Comparison of ENCODE assay signal across 16 mouse cellular contexts in the genomic region with DNA sequence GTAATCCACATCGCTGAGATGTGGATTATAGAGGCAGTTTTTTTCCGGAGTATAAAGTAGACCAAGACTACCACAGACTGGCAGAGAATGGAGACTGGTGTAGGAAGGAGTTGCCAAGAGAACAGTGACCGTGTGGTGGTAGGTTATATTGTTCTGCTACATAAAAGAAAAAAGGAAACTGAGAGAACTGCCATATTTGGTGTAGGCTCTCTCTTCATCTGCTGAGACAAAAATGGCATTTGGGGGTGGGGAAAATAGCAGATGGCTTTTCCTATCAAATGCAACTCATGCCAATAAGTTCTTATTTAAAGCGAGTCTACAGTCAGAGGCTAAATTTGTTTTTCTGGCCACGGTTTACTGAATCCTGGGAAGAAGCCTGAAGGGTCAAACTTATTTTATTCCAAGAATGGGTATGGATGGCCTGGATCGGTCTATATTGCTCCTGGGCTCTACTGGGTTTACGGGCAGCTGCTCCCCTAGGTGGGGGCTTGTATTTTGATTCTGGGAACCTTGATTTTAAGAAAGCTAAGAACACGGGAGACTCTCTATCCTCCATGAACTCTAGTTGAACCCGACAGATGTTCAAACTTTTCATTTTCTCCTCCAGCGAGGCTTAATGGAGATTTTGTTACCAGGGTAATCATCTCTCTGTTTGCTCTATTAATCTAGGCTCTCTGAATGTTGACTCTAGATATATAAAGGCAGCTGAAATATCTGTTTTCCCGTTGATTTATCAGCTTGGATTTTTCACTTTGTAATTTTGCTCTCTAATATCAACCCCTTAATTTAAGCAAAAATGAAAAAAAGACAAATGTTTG.
DNase-seq lines count a peak whose midpoint lies in the region; ATAC-seq lines count a peak whose summit lies in the region.
"Had no signal": no experiment of that assay in that cellular context is flagged by ENCODE, and none has a peak within 500 bp of the region (broad histone marks: within the 10 kb centered on the region; RNA-seq: fewer than 3 reads in every experiment).

No protein-coding gene starts in this region.

- no peaks in the 10 kb centered on the region for H3K4me1 ChIP-seq in midbrain, embryonic 11.5 days (ENCODE audit: control insufficient read depth, insufficient read depth, low read length)
- no peaks in the 10 kb centered on the region for H3K4me1 ChIP-seq in midbrain, embryonic 10.5 days
- H3K4me1 ChIP-seq: heart, embryonic 13.5 days; lung, embryonic 15.5 days; neural tube, embryonic 12.5 days had no signal

- no peaks in the 10 kb centered on the region for H3K9me3 ChIP-seq in midbrain, embryonic 11.5 days (ENCODE audit: control insufficient read depth, low read length)
- H3K9me3 ChIP-seq in midbrain, embryonic 10.5 days (replicated peaks): no peaks in the 10 kb centered on the region
- H3K9me3 ChIP-seq: heart, embryonic 13.5 days; lung, embryonic 15.5 days; neural tube, embryonic 12.5 days had no signal

- H3K4me3 ChIP-seq in midbrain, embryonic 11.5 days (ENCODE audit: low read depth, low read length): no peak overlapping the region
- no peak overlapping the region for H3K4me3 ChIP-seq in midbrain, embryonic 10.5 days
- H3K4me3 ChIP-seq: erythroblast, embryonic 14.5 days; heart, embryonic 13.5 days; lung, embryonic 15.5 days; neural tube, embryonic 12.5 days had no signal

- no peak overlapping the region for H3K9ac ChIP-seq in midbrain, embryonic 11.5 days (ENCODE audit: low read length)
- H3K9ac ChIP-seq: heart, embryonic 13.5 days; lung, embryonic 15.5 days; neural tube, embryonic 12.5 days had no signal

- no peaks in the 10 kb centered on the region for H3K36me3 ChIP-seq in midbrain, embryonic 11.5 days (ENCODE audit: control insufficient read depth, insufficient read depth, low read length)
- no peaks in the 10 kb centered on the region for H3K36me3 ChIP-seq in midbrain, embryonic 10.5 days
- H3K36me3 ChIP-seq: heart, embryonic 13.5 days; lung, embryonic 15.5 days; neural tube, embryonic 12.5 days had no signal

- no peaks in the 10 kb centered on the region for H3K27me3 ChIP-seq in midbrain, embryonic 11.5 days (ENCODE audit: control insufficient read depth, insufficient read depth, low read length)
- H3K27me3 ChIP-seq in midbrain, embryonic 10.5 days (ENCODE audit: low read depth, poor library complexity, severe bottlenecking): no peaks in the 10 kb centered on the region
- H3K27me3 ChIP-seq: CH12.LX; heart, embryonic 13.5 days; lung, embryonic 15.5 days; neural tube, embryonic 12.5 days had no signal

- no peak overlapping the region for H3K27ac ChIP-seq in midbrain, embryonic 11.5 days (ENCODE audit: low read depth, low read length)
- H3K27ac ChIP-seq in midbrain, embryonic 10.5 days (replicated peaks): no peak overlapping the region
- H3K27ac ChIP-seq: heart, embryonic 13.5 days; lung, embryonic 15.5 days; neural tube, embryonic 12.5 days had no signal

- 75% methylated on average over 11 of the region's 11 CpGs for WGBS in midbrain, embryonic 11.5 days
- 84% methylated on average over 11 of the region's 11 CpGs for WGBS in midbrain, embryonic 10.5 days

- intact Hi-C loops in left cerebral cortex, postnatal 25 days (cut with DNase I): no loop called here

- peak; percentile 62; the same call in 1 of the 2 replicates for ATAC-seq in midbrain, embryonic 11.5 days (ENCODE audit: low FRiP score)
- no peak for ATAC-seq in CD4-positive, CD25-positive, alpha-beta regulatory T cell, adult 4 months

- H3K4me2 ChIP-seq in midbrain, embryonic 11.5 days: no peak overlapping the region
- H3K4me2 ChIP-seq: heart, embryonic 13.5 days; lung, embryonic 15.5 days; neural tube, embryonic 12.5 days had no signal

- DNase-seq in midbrain, embryonic 11.5 days (ENCODE audit: low spot score, missing footprints): no peak
- DNase-seq in midbrain, embryonic 10.5 days (ENCODE audit: low spot score): no peak
- peak; percentile 16 for DNase-seq in brain, embryonic 18.5 days (ENCODE audit: low read depth, low spot score)
- DNase-seq in frontal cortex, postnatal 36 days (ENCODE audit: low spot score in 2 of 2): peak; percentile 8 to 68
- peak; percentile 23 to 82 for DNase-seq in left cerebral cortex, postnatal 25 days (ENCODE audit: low spot score in 2 of 2)
- DNase-seq in testis, postnatal 10 days (ENCODE audit: low spot score): no peak
- DNase-seq in heart, adult 8-10 months (ENCODE audit: low spot score): no peak
- DNase-seq: gastrocnemius, postnatal 14 days; kidney, adult 11 months; spleen, adult 18-20 months had no signal

Comparison
In these comparisons a context has a peak if more than half of its experiments do, and no peak if none do; other contexts are left out.
1. DNase-seq: peak in brain, embryonic 18.5 days (single experiment), frontal cortex, postnatal 36 days (2 of 2) and left cerebral cortex, postnatal 25 days (2 of 2); none in midbrain, embryonic 11.5 days (single experiment), midbrain, embryonic 10.5 days (single experiment), testis, postnatal 10 days (single experiment) and heart, adult 8-10 months (single experiment).